Mouse (Mus musculus) liver, adult 2 months (tissue): ENCODE measurements at regions not wholly inside any gene's neighbourhood (a gene's known extent, or its start where the extent isn't known, plus 50 kb on each side); places are given as distances from the start of the nearest gene placed in this dataset.

Experiments
- CTCF ChIP-seq: fragments of 200-500 bp; IDR thresholded peaks from 2 replicates; pipeline ENCODE4 v1.5.1; 2011; ENCODE audit warnings: low read depth, low read length, control low read depth
- POLR2A ChIP-seq: fragments of 200-500 bp; IDR thresholded peaks from 2 replicates; pipeline ENCODE4 v1.6.1; 2011; ENCODE audit warnings: low read length, control low read depth; ENCODE audit not compliant: insufficient read depth; ENCODE audit errors: extremely low read depth

- TF ChIP-seq CTCF (no peak), POLR2A (no peak)
Observed at GRCm38 (mm10) chr3:35084091-35084867, 434.1 kb downstream of the Sox2 start.
